8 mouse cellular contexts compared by ENCODE assay signal in the genomic region with DNA sequence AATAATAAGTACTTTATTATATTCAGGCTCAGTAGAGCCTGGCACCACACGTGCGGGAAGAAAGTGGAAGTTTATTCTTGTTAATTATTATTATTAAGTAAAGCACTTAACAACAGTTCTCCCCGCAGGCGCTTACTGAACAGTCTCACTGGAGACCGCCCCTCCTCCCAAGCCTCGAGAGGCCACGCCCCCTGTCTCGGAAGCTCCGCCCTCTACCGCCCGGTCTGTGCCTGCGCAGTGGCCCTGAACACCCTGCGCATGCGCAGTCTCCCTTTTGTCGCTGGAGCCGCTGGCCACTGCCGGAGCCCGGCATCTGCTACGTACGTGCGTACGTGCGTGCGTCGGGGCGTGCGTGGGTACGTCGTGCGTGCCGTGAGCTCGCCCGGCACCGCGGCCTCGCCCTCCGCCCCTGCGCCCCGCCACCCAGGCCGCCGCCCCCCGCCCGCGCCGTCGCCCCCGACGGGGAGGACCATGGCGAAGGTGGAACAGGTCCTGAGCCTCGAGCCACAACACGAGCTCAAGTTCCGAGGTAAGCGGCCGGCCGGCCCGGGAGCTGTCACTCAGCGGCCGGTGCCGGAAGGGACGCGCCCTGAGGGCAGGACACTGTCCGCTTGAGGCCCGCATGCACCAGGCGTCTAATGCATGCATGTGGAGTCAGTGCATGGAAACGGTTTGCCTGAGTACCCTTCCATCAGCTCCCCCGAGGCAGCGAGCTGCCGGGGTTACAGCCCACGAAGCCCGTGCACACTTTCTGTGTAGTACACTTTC. TPM values are rescaled to one million over a fixed set of nuclear protein-coding genes. Genes with fewer than 3 reads are reported as not detected.
DNase-seq lines count a peak whose midpoint lies in the region; ATAC-seq and TF ChIP-seq lines count a peak whose summit lies in the region.

Gene Vapb, plus strand, starts transcription at position 290 of the 768 bp plus-strand sequence.

- 1% methylated on average over 70 of the region's 70 CpGs for WGBS in hindbrain, embryonic 10.5 days
- under 1% methylated on average over 58 of the region's 70 CpGs for whole genome bisulfite sequencing in lung, postnatal 0 days

- peak within 1 kb of the TSS; percentile 69 for H3K4me2 ChIP-seq in lung, postnatal 0 days (replicated peaks; ENCODE audit: low read depth, low read length)

- no peaks in the 10 kb centered on the region for H3K9me3 ChIP-seq in hindbrain, embryonic 10.5 days
- H3K9me3 ChIP-seq in lung, postnatal 0 days (ENCODE audit: low read length), result no peaks in the 10 kb centered on the region

- no peak for TF ChIP-seq EP300 in lung, postnatal 0 days (IDR thresholded peaks at IDR 0.05)

- peak within 1 kb of the TSS; percentile 60 for H3K9ac ChIP-seq in lung, postnatal 0 days (replicated peaks; ENCODE audit: low read depth)

- peak; percentile 99 for ATAC-seq in frontal cortex, adult (ENCODE audit: low TSS enrichment)
- ATAC-seq in lung, postnatal 0 days, result peak; percentile 99

- peaks cover 22% of the 10 kb centered on the region for H3K36me3 ChIP-seq in hindbrain, embryonic 10.5 days
- no peaks in the 10 kb centered on the region for H3K36me3 ChIP-seq in lung, postnatal 0 days (ENCODE audit: insufficient read depth, low read length)

- peak; percentile 99 for DNase-seq in MN1 (ENCODE audit: low spot score)
- DNase-seq in cerebellum, adult 9-10 months, result peak; percentile 98
- peak; percentile 99 for DNase-seq in hindbrain, embryonic 10.5 days (ENCODE audit: low spot score)
- DNase-seq in layer of hippocampus, adult 9-11 months, result peak; percentile 99
- DNase-seq in lung, postnatal 0 days (ENCODE audit: low spot score), result peak; percentile 98
- DNase-seq in ovary, postnatal 14 days (ENCODE audit: low spot score), result peak; percentile 100
- DNase-seq in thymus, postnatal 14 days, result peak; percentile 100

- H3K27ac ChIP-seq in hindbrain, embryonic 10.5 days, result peak within 1 kb of the TSS; percentile 95
- H3K27ac ChIP-seq in lung, postnatal 0 days (ENCODE audit: low read length), result peak within 1 kb of the TSS; percentile 88

- H3K4me1 ChIP-seq in hindbrain, embryonic 10.5 days (replicated peaks), result peaks cover 30% of the 10 kb centered on the region
- H3K4me1 ChIP-seq in lung, postnatal 0 days (ENCODE audit: insufficient read depth, low read depth, low read length), result peaks cover 12% of the 10 kb centered on the region; the same call in 1 of the 2 replicates

- peak; percentile 46 for TF ChIP-seq CTCF in lung, postnatal 0 days (IDR thresholded peaks at IDR 0.05)

- 0 out of 2 replicates have a peak, but pooled peaks cover 4% of the 10 kb centered on the region for H3K27me3 ChIP-seq in hindbrain, embryonic 10.5 days (ENCODE audit: insufficient read depth, poor library complexity, severe bottlenecking)
- no peaks in the 10 kb centered on the region for H3K27me3 ChIP-seq in lung, postnatal 0 days (replicated peaks; ENCODE audit: insufficient read depth, low read length)

- H3K4me3 ChIP-seq in hindbrain, embryonic 10.5 days, result peak within 1 kb of the TSS; percentile 89
- peak within 1 kb of the TSS; percentile 64 for H3K4me3 ChIP-seq in lung, postnatal 0 days (ENCODE audit: low read depth, low read length)

RNA-seq across cellular contexts. Expression of gene Vapb, which starts in this region (rescaled TPM):
- polyA plus RNA-seq in hindbrain, embryonic 10.5 days (2016; fragmentation: Nextera tagmentation; extraction: Ambion mirVana), result 11.7 and 14.9 TPM in 2 replicates
- 12.4 and 12.9 TPM in 2 replicates for polyA plus RNA-seq in lung, postnatal 0 days (2015; fragmentation: Nextera tagmentation; extraction: Ambion mirVana)

Comparison
In these comparisons a context has a peak if more than half of its experiments do, and no peak if none do; other contexts are left out.
1. Peak in every context shown above with its lines: DNase-seq, ATAC-seq, H3K4me3 ChIP-seq and H3K27ac ChIP-seq.